Mouse (Mus musculus): ENCODE data around the gene Pacsin1.
A peak's percentile ranks its signal among the peaks of the same experiment; 100 is the strongest.

The Pacsin1 gene

DNA sequence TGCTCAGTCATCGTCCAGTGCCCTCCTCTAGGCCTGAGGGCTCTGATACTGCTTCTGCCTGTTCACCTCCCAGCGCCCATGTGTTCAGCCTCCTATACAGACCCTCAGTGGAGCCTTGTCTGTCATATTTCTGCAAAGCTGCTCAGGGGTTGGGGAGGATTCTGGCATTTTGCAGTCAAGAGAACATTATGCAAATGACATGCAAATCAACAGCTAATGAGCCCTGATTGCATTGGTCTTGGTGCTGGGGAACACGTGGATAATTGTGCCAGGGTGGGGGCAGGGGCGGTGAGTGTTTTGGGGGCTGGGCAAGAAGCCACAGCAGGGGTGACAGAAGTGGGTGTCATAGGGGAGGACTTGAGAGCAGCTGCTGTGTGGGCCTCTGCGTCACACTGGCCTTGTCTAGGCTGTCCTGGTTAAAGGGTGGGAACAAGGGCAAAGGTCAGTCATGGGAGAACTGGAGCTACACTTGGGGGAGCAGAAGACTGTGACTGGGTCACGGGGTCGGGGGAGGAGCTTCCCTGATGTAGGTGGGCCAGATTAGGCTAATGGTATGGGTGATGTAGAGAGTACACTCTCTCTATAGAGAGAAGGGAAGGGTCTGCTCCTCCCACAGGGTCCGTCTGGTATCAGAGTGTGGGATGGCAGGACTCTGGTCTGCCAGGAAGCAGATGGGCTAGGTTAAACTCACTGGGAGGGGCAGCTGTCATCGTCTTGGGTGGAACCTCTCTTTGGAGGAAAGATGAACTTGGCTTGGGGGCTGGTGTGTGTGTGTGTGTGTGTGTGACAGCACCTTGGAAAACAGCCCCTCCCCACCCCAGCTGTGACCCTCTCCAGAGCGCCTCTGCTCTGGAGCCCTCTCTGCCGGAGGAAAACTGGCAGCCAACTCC is 23.9 kb downstream of the Pacsin1 start:
- DNase-seq = peak; percentile 59

DNA sequence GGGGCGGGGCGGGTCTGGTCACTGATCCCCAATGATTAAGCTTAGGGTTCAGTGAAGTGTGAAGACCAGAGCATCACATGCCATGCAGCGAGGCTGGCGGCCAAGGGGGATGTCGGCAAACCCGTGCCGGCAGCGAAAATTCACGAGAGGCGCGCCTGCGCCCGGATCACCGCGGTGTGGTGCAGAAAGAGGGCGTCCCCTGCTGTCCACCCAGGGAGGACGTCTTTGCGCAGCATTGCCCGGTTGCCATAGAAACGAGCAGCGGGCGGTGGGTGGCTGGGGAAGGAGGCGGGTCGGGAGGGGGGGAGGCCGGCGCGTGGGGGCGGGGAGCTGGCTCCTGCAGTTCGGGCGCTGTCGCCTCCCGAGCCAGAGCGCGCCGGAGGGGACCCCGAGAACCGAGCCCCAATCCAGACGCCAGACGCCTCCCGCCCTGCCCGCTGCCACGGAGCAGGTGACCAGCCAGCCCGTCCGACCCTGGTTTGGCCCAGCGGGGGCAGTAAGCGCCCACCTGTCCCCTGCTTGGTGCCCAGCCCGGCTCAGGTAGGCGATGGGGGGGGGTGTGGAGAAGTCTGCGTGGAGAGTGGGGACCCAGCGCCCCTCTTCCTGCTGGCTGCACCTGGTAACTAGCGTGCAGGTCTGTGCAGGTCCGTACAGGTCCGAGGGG is 29.7 kb downstream of the Pacsin1 start:
- DNase-seq = peak; percentile 83

DNA sequence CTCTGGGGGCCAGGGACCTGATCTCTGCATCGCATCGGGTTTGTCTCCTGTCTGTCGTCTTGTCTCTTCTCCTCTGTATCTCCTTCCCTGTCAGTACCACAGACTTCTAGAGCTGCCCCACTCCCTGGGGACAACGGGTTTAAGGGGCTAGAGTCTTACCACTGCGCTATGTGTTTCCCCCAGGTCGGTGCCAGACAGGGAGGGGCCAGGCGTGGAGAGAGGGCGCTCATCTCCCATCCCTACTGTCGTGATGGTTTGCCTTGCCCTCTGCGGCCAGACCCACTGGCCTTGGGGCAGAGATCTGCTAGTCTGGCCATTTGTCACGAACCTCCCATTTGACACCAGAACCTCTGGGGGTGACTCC is 30.2 kb downstream of the Pacsin1 start:
- DNase-seq = no peak

DNA sequence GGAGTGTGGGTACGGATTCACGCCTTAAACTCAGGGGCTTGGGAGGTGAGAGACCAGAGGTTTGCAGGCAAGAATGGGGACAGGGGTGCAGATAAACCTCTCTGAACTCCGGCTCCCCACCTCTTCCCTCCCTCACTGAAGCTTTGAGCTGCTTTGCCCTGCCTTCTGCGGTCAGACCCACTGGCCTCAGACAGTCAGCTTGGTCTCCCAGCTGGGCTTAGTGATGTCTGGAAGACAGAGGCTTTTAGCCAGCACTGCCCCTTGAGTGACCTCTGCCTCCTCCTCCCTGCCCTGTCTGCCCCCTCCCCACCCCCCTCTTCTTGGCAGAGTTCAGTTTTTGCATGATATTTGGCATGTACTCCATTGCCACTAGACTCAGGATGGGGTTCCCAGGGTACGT is 31.1 kb downstream of the Pacsin1 start:
- DNase-seq = no peak

DNA sequence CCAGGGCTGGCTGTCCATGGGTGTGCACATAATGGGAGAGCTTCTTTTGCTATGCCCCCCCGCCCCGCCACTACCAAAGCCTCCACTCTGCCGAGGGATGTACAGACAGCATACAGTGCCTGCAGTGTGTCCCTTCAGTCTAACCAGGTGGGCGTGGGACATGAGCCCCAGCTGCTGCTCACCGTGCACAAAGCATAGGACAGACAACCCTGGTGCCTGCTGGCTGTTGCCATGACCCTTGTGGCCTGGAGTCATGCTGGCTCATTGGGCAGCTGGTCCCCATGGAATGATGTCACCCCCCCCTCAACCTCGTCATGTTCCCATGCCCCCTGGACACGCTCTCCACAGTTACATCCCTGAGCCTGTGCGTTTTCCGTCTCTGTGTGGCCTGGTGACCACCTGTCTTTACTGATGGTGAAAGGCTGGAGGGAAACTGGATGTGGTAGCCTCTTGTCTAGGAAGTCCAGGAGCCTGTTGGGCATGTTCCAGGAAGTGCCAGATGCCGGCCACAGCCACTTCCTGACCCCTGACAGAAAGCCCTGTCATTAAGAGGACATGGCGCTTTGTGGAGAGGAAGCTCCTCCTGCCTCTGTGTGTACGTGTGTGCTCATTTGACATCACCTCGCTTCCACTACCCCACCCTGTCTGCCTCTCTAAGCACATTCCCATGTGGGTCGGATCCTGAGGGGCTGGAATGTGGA is 35.8 kb downstream of the Pacsin1 start:
- DNase-seq = no peak

DNA sequence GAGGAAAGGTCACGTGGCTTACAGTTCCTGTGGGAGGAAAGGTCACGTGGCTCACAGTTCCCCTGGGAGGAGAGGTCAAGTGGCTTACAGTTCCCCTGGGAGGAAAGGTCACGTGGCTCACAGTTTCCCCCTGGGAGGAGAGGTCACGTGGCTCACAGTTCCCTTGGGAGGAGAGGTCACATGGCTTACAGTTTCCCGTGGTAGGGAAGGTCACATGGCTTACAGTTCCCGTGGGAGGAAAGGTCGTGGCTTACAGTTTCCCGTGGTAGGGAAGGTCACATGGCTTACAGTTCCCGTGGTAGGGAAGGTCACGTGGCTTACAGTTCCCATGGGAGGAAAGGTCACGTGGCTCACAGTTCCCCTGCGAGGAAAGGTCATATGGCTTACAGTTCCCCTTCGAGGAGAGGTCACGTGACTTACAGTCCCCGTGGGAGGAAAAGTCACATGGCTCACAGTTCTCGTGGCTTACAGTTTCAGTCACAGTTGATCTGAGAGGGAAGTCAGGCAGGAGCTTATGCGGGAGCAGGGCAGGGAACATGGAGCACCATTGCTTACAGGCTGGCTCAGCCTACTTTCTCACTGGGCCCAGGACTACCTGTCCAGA is 44.4 kb downstream of the Pacsin1 start:
- no peak for DNase-seq

DNA sequence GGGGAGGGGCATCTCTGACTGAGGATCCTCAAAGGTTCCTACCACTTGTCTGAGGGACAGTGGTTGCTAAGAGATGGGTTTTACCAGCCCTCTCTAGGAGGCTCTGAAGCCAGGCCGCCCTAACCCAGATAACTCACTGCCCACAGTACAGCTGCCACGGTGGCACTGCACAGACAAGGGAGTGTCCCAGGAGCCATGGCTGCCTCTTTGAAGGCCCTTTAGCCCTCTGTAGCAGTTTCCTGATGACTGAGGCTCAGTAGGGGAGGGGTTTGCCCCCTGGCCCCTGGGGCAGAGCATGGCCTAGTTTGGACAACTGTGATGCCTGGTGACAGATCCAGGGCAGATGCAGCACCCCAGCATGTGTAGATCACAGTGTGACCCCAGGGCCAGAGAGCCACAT is 45.5 kb downstream of the Pacsin1 start:
- no peak for DNase-seq

DNA sequence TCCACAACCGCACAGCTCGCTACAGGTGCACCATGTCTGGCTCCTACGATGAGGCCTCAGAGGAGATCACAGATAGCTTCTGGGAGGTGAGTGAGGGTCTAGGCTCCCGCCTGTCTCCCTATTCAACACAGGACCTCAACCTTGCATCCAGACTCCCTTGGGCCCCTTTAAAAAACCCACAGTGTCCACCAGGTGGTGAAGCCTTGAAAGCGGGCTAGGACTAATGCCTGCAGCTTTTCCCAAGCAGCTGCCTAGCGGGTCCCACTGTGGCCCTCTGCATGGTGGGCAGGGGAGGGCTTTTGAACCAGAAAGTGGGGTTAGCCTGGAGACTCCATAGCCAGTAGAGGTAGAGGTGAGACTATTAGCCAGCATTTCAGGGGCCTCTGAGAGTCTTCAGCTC is 46.5 kb downstream of the Pacsin1 start:
- no peak for DNase-seq

DNA sequence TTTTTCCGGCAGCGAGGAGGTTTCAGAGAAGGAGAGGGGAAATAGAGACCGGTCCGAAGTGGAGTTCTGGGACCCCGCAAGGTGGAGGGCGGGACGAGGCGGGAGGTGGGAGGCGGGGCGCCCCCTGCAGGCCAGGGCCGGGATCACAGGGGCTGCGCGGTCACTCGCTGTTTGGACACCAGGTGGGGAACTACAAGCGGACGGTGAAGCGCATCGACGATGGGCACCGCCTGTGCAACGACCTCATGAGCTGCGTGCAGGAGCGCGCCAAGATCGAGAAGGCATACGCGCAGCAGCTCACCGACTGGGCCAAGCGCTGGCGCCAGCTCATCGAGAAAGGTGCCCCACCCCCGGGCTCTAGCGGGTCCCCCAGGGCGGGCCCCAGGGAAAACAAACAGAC is 47.2 kb downstream of the Pacsin1 start:
- DNase-seq = no peak

DNA sequence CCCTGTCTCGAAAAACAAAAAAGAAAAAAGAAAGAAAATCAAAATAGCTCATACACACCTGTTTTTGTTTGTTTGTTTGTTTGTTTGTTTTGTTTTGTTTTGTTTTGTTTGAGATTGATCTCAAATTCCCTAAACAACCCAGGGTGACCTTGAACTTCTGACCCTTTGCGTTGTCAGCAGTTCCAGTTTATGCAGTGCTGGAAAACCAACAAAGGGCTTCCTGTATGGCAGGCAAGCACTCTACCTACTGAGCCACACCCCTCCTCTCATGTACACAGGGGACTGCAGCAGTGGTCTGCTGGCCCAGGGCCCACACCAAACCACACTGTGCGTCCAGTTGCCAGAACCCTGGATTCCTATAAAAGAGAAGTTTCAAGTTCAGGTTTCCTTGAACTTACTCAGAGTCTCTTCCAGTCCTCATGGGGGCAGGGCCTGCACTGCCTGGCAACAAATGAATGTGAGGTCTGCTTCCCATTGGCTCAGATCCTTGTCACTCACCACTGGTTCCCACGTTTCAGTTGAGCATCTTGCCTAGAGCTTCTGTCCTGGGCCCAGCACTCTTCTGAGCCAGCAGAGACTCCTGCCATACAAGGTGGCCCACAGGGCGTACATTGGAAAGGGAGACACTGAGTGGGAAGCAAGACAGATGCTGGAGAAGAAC is 48.8 kb downstream of the Pacsin1 start:
- no peak for DNase-seq

DNA sequence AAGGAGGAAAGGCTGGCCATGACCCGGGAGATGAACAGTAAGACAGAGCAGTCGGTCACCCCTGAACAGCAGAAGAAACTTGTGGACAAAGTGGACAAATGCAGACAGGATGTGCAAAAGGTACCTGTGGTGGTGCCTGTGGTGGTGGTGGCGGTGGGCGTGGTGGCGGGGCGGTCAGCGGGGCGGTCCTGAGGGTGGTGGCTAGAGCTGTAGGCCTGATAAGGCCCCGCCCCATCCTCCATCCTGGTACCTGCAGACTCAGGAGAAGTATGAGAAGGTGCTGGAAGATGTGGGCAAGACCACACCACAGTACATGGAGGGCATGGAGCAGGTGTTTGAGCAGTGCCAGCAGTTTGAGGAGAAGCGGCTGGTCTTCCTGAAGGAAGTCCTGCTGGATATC is 50.4 kb downstream of the Pacsin1 start:
- no peak for DNase-seq

DNA sequence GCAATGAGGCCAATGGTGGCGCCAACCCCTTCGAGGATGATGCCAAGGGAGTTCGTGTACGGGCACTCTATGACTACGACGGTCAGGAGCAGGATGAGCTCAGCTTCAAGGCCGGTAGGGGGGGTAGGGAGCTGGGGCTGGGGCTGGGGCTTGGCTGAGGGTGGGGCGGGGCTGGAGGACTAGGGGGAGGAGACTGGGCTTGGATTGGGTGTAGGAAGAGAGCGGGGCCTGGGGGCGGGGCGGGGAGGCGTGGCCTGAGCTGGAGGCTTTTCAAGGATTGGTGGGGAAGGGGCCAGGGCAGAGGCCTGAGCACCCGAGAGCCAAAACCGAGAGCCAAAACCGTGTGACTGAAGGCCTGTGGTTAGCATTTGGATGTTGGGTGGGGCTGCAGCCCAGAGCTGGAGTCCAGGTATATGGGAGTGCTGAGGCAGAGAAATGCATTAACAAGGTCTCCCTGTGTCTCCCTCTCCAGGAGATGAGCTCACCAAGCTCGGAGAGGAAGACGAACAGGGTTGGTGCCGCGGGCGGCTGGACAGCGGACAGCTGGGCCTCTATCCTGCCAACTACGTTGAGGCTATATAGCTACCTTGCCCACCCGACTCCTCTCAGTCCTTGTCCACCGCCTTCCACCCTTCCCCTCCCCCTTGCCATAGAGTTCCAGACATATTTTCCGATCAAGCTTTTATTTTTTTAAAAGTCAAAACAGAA is 52.8 kb downstream of the Pacsin1 start:
- DNase-seq = peak; percentile 78

DNA sequence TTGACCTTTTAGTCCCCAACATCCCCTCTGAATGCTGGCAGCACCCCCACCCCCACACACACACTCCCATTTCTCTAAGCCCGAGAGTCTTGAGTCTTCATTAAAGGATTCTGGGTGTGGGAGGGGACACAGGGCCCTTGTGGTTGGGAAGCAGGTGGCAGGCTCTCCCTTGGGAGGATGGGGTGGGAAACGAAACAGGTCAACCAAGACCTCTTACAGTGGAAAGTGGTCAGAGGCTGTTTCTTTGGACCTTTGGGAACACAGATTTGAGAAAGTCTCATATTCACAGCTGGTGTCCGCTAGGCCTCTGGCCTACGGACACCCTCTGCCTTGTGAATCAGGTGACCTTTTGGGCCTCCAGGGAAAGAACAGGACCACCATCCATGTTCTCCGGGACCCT is 54.3 kb downstream of the Pacsin1 start:
- DNase-seq = no peak

DNA sequence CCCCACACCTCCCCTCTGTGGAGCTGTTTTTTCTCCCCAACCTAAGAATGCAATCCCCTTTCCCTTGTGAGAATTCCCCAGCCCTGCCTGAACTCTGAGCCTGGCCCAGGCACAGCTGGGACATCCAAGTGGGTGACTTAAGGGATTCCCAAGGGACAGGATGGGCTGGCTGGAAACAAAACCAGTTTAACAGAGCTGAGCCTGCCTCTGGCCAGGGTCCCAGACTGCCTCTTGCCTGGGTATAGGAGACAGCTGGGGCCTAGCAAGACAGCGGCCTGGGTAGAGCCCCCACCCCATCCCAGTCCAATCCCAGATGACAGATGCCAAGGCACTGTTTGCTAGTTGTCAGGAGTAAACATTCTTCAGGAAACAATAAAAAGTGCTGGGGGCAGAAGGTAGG is 57.5 kb downstream of the Pacsin1 start:
- no peak for DNase-seq

DNA sequence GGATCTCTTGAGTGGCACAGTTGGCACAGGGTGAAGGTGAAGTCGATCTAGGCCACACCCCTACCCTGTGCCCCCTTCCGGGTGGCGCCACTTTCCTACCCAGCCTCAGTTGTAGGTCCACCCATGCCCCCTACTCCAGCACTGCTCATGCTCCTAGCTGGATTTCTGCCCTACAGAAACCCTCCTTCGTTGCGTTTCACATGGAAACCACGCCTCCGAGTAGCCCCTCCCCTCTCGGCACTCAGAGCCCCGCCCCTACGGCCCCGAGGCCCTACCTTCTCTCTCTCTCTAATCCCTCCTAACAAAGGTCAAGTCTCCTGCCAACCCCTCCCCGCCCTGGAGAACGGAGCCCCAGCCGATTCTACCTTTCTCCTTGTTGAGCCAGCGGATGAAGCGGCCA is 61.5 kb downstream of the Pacsin1 start:
- no peak for DNase-seq

DNA sequence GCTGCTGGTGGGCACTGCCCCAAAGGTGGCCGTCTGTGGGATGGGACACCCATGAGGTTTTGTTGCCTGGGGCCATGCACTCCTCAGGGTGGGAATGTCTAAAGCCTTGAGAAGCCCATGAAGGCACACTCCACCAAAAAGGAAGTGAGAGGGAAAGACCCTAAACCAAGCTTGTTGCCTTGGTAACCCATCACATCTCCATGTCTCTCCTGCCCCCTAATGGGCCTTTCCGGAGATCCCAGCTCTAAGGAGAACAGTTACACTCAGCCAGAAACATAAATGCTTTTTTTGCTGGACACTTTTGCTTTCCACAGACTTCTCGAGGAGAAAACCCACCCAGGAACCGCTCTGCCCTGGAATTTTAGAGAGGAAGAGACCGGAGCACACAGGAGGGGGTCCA is 62.9 kb downstream of the Pacsin1 start:
- peak; percentile 78 for DNase-seq

DNA sequence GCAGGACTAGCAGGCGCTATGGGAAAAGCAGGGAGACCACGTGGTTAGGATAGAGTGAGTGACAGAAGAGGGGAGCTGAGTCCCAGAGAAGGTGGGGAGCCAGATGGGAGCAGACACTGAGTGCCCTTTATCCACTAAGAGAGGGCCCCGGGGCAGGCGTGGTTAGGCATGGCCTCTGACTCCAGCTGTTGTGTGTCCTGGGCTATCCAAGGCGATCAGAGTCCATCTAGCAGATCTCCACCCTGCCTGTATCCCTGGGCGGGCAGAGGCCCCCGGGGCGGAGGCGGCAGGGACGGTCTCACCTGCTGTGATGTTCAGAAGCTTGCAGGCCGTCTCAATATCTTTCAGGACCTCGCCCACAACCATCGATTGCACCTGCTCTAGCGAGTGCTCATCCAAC is 64.4 kb downstream of the Pacsin1 start:
- no peak for DNase-seq

DNA sequence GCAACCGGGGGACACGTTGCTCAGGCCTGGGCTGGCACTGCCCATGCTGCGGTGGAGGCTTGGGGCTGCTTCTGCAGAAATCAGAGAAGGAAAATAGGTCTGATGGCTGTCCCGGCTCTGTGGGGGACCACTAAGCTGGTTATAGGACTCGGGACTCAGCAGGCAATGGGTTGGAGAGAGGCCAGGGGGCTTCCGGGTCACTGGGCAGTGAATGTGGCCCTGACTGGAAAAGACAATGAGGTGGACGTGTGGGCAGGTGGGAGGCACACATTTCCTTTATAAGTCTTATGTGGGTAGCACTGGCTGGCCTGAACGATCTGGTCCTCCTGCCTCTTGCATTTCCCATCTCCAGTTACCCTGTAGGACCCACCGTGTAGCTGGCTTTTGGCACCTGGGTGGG is 65.0 kb downstream of the Pacsin1 start:
- DNase-seq = no peak

DNA sequence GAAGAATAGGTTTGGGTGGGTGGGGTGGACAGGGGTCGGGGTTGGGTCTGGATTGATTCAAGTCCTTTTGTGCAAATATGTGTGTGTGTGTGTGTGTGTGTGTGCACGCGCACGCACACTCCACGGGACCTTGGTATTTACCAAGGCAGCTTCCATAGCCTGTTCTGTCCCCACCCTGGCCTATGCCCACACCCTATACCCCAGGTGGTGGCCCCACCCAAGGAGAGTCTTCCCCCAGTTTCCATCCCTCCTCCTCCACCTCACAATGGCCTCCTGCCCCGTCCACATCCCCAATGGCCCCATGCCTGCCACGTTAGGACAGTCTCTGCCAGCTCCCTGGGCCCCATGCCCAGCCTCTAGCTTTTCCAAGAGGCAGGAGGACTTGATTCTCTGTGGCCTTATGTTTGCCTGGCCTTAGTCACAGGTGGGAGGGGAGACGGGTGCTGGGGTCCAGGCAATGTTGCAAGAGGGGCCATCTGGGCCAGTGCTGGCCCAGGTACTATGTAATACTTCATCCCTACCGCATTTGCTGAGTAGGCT is 65.9 kb downstream of the Pacsin1 start:
- DNase-seq = peak; percentile 60

DNA sequence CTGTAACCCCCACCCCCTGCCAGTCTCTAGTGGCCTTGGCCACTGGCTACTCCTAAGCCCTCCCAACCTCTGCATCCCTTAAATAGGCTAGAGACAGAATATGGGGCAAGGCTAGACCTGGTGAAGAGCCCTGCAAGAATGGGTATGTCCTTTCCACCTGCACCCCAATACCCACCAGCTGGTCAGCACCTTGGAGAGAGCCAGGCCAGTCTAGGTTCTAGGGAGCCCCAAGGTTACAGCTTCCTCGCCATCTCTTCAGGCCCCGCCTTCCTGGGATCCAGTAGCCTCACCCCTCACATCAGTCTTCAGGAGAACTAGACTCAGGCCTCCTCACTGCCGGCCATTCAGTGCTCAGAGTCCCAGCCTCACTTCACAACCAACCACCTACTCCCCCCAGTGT is 69.0 kb downstream of the Pacsin1 start:
- DNase-seq = no peak

DNA sequence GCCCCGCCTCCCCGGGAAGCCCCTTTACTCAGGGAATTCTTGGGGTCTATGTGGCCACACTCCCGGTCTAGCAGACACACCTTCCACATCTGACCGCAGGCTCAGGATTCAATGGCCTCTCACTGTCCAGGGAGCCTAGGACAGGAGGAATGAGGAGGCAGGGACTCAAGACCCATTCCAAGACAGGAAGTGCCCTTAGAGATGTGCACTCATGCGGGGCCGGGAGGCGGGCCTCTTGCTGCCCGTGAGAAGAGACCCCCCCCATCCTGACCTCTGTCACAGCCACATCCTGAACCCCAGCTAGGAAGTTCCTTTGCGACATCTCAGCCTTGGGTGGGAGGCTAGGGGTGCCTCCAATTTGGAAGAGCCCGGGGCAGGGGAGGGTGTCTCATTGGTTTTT is 69.7 kb downstream of the Pacsin1 start:
- DNase-seq = no peak

DNA sequence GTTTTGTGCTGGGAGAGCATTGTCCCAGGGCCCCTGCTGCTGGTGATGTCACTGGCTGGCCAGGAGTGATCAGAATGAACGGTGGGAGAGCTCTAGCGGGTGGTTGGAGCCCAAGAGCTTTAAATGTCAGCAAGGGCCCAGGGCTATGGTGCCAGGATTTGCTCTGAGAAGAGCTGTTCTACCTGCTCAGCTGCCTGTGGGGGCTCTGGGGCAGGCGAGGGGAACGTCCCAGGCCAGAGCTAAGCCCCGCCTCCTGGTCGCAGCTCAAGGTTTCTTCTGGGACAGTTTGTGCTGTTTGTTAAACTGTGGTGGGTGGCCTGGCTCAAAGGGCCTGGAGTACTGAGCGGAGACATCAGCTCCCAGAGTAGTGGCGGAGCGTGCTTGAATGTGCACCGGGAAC is 70.1 kb downstream of the Pacsin1 start:
- DNase-seq = no peak
